Mouse (Mus musculus) brain, embryonic 14.5 days (tissue): ENCODE results near the gene Pdzd9. TPM values are rescaled to one million over a fixed set of nuclear protein-coding genes. Genes with fewer than 3 reads are reported as not detected.

Experiments
- DNase-seq: peaks from one replicate; pipeline ENCODE4 v3.0.0-alpha.2; 2011; ENCODE audit warnings: low read depth
- CTCF ChIP-seq: fragments of 200-500 bp; IDR thresholded peaks from 2 replicates; pipeline ENCODE4 v1.5.1; 2012; ENCODE audit warnings: inconsistent platforms, mild to moderate bottlenecking, moderate library complexity, borderline replicate concordance; ENCODE audit not compliant: insufficient read depth, insufficient read length; ENCODE audit errors: extremely low read depth
- POLR2A ChIP-seq: fragments of 200-500 bp; IDR thresholded peaks from 2 replicates; pipeline ENCODE4 v1.6.1; 2012; ENCODE audit warnings: mild to moderate bottlenecking, inconsistent platforms, borderline replicate concordance; ENCODE audit not compliant: poor library complexity, insufficient read depth, insufficient read length, severe bottlenecking; ENCODE audit errors: extremely low read depth
- polyA plus RNA-seq: library from polyadenylated mRNA; depleted of rRNA; stranded (reverse); fragments of >200 nt; gene quantifications from 2 replicates; pipeline ENCODE4 v1.2.3, GENCODE M21; 2012; rRNA removed

The Pdzd9 gene
- polyA plus RNA-seq, 1 experiment: 0.30 TPM

DNA sequence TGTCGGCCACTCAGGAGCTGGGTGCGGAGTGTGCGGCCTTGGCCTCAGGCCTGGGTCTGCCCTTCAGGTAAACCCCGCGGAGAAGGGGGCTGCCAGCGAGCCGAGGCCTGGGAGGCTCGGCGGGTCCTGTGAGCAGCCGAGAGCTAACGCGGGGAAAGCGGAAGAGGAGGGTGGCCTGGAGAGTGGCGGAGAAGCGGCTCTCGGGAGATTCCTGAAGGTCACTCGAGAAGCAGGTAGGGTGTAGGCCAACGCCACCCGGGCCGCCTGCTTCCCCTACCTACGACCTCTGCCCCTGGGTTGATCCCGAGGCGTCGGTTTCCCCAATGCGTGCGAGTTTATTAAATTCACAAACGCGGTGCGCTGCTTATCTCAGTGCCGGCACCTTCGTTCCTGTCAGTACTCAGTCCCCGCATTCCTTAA lies 34.8 kb downstream of the Pdzd9 start:
- DNase-seq: no peak

GRCm38 (mm10) chr7:120634711-120635361 lies 35.3 kb downstream of the Pdzd9 start, which contains the start of gene Uqcrc2:
Uqcrc2 (plus strand) TSS chr7:120635176.
- peak; percentile 97 for DNase-seq
- TF ChIP-seq POLR2A (peak; percentile 58; the same call in 1 of the 2 replicates), CTCF (peak; percentile 69)

More for the DNA sequence above, 34.8 kb downstream of the Pdzd9 start:
- no peak for TF ChIP-seq CTCF
- no peak for TF ChIP-seq POLR2A

DNA sequence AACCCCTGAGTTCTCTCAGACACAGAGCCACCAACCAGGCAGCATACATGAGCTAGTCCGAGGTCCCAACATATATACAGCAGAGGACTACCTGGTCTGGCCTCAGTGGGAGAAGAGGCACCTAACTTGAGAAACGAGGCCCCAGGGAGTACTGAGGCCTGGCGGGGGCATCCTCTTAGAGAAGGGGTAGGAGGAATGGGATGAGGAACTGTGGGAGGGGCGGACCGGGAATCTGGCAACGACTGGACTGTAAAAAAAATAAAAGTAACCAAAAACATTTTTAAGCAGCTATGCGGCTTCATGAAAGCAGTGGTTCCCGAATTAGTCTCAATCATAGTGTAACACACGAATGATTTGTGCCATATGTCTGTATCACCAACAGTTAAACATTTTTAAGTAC lies 35.8 kb downstream of the Pdzd9 start:
- TF ChIP-seq CTCF (no peak), POLR2A (no peak)
- no peak for DNase-seq

GRCm38 (mm10) chr7:120632518-120632917 lies 37.6 kb downstream of the Pdzd9 start:
- TF ChIP-seq POLR2A (no peak), CTCF (peak; percentile 25; the same call in 1 of the 2 replicates)
- DNase-seq: peak; percentile 60

- DNase-seq: no peak
- TF ChIP-seq CTCF (no peak), POLR2A (no peak)
These were observed 49.3 kb downstream of the Pdzd9 start for GRCm38 (mm10) chr7:120620841-120621240.

DNA sequence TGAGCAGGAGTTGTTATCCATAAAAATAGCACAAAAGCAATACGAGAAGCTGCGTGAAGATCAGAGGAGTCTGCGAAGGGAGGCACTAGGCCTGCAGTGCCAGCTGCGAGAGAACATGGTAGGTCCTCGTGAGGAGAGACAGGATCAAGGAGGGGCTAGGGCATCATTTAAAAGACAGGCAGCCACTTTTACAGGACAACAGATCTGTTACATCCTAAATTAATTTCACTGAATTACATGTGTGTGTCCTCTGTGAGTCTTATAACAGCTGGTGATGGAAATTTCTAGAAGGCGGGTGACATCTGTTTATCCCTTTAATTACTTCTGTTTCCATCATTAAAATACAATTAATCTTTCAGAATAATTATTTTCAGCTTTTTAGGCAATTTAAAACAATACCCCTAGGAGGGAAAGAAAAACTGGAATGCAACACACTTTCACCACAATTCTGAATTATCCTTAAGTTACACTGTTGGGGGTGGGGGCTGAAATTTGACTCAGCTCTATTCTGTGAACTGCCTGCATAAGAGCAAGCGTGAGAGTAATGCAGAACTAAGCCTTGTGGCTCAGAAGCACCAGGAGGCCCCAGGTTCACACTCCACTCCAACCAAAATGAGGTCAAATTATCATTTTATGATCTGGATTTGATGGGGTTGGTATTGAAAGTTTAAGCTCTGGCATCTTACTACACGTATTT lies 49.9 kb downstream of the Pdzd9 start:
- no peak for DNase-seq
- no peak for TF ChIP-seq CTCF
- no peak for TF ChIP-seq POLR2A

Other genes starting within 250 kb of the Pdzd9 start
- gene Uqcrc2, start 35.2 kb downstream of the Pdzd9 start, polyA plus RNA-seq: 154 and 174 TPM in 2 replicates
- gene Mosmo, start 7.3 kb upstream of the Pdzd9 start, polyA plus RNA-seq: 26.8 and 27.8 TPM in 2 replicates
- 2.1 and 3.0 TPM in 2 replicates for gene Vwa3a, start 69.0 kb upstream of the Pdzd9 start, polyA plus RNA-seq
- gene Gm5737, start 142.0 kb upstream of the Pdzd9 start, polyA plus RNA-seq: 0.26 and 0.37 TPM in 2 replicates
- 31.6 and 34.6 TPM in 2 replicates for gene Eef2k, start 172.5 kb upstream of the Pdzd9 start, polyA plus RNA-seq
- 26.3 and 28.9 TPM in 2 replicates for gene Polr3e, start 247.4 kb upstream of the Pdzd9 start, polyA plus RNA-seq